Mouse (Mus musculus): ENCODE results near the gene Olfr1316.

Gene Olfr1316

GRCm38 (mm10) chr2:112134877-112135276, at the start of gene Olfr1316:
Olfr1316 (minus strand) TSS chr2:112134977.
- DNase-seq (ENCODE audit: low read depth) = no peak

- no peak for DNase-seq (ENCODE audit: low read depth)
These were observed 19.1 kb upstream of the Olfr1316 start, which contains the start of gene Olfr1318 for GRCm38 (mm10) chr2:112153898-112154297. Olfr1318 (plus strand) TSS chr2:112154198.

- DNase-seq (ENCODE audit: low read depth) = no peak
These were observed 5.3 kb upstream of the Olfr1316 start, which contains the start of gene Olfr1317 for GRCm38 (mm10) chr2:112140029-112140428. Olfr1317 (plus strand) TSS chr2:112140329.

- DNase-seq (ENCODE audit: low read depth) = no peak
These were observed 19.4 kb downstream of the Olfr1316 start, which contains the start of gene Olfr1315-ps1 for GRCm38 (mm10) chr2:112115340-112115739. Olfr1315-ps1 (minus strand) TSS chr2:112115440.

GRCm38 (mm10) chr2:112096681-112097080, 38.1 kb downstream of the Olfr1316 start, which contains the start of gene Olfr1314:
Olfr1314 (minus strand) TSS chr2:112096781.
- no peak for DNase-seq (ENCODE audit: low read depth)

GRCm38 (mm10) chr2:112077743-112078142, 57.0 kb downstream of the Olfr1316 start, which contains the start of gene Olfr1313:
Olfr1313 (minus strand) TSS chr2:112077843.
- no peak for DNase-seq (ENCODE audit: low read depth)

Data from c-Kit-positive CD71-negative TER-119-negative erythroid progenitor cells, embryonic 14.5 days (primary cell).